Mouse (Mus musculus) cerebellum, adult 9-10 months (tissue): ENCODE measurements around the gene Epn2.
A peak's percentile ranks its signal among the peaks of the same experiment; 100 is the strongest.

Experiments used
- DNase-seq: peaks from one replicate; pipeline ENCODE4 v3.0.0; 2022

Gene Epn2

GRCm38 (mm10) chr11:61578983-61579877, at the start of gene Epn2:
Gene Epn2 (minus strand): TSS chr11:61579687.
- peak; percentile 79 for DNase-seq

GRCm38 (mm10) chr11:61626509-61626908, 47.0 kb upstream of the Epn2 start:
- no peak for DNase-seq

DNA sequence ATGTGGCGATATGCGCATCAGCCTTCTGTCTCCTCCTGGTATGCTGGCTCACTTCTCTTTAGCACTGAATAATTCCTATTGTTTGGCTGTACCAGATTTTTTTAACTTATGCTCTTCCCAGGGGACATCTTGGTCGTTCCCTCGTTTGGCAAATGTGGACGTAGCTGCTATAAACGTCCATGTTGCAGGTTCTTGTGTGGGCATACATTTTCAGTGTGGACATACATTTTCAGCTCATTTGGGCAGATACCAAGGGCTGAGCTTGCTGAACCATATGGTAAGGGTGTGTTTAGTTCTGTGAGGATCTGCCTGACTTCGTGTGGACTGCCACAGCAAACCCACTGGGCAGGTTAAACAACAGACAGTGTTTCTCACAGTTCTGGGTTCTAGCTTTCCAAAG, 45.6 kb upstream of the Epn2 start:
- DNase-seq: no peak

GRCm38 (mm10) chr11:61620762-61621161, 41.3 kb upstream of the Epn2 start:
- no peak for DNase-seq

DNA sequence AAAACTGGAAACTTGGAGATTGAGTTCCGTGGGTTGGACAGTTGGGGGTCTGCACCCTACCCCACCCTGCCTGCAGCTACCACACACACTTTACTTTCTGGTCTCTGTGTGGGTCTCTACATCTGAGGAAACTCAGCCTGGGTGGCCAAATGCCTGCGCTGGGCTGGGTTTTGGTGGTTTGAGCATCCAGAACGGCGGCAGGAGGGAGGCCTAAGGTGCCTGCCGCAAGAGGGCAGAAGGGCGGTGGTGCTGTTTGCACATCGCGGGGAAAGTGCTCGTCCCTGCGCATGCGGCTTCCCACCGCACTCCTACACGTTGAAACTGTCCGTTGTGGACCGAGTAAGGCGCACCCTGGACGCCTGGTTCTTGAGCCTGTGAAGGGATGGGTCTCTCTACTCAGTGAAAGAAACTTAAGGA, 40.8 kb upstream of the Epn2 start:
- DNase-seq: peak; percentile 91

DNA sequence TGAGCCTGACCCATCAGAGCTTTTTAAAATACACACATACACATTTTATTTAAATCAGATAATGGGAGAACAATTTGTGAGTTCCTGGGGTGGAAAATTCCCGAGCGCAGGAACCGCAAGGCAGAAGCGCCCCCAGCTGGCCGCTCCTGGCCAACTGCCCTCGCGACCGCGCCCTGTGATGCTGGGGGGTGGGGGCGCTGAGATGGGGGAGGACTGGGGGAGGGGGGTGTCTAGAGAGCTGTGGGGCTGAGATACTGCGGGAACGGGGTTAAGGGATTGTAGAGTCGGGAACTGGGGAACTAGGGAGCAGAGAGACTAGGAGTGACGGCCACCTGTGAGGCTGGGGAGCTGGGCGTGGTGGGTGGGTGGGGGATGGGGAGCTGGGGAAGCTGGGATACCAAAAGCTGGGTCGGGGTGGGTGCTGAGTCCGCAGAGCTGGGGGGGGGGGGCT, 40.3 kb upstream of the Epn2 start:
- peak; percentile 78 for DNase-seq

GRCm38 (mm10) chr11:61619356-61619755, 39.9 kb upstream of the Epn2 start:
- no peak for DNase-seq

GRCm38 (mm10) chr11:61618571-61618970, 39.1 kb upstream of the Epn2 start:
- DNase-seq: peak; percentile 22

DNA sequence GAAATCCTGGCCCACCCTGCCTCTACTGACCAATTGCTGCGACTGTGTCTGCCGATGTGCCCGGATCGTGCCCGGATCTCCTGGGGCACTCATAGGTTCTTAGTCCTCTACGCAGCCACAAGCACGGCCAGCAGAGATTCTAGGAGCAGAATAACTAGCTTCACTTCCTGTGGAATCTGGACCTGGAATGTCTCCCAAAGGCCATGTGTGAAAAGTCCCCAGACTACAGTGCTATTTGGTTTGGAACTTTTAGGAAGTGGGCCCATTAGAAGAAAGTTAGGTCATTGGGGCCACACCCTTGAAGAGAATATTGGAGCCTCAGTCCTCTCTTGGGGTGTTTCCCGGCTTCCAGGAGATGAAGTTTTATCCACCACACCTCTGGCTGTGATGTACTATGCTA, 38.6 kb upstream of the Epn2 start:
- peak; percentile 19 for DNase-seq

DNA sequence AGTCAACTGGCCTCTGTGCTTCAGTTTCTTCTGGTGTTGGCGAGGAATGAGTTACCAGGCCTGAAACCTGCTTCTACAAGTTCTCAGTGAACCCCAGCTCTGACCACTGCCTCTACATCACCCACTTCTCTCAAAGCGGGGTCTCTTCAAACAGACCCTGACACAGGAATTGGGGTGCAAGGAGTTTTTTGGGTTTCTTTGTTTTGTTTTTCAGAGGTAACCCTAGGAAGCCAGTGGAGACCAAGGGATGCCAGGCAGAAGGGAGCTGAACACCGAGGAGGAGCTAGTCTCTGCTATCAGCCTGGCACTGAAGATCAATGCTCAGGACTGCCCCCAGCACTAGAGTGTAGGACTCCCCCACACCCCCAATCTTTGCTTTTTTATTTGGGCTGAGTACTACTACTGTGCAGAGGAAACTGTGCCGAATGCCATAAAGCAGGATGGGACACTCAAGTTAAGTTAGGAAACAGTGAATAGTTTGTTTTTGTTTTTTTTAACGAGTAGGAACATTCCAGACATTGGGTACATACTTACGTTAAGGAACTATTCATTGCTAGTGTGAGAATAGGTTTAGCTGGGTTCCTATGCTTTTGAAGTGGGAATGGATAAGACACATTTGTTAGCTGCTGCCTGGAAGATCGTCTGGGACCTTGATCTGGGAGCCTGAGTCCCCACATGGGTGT, 37.9 kb upstream of the Epn2 start:
- no peak for DNase-seq

DNA sequence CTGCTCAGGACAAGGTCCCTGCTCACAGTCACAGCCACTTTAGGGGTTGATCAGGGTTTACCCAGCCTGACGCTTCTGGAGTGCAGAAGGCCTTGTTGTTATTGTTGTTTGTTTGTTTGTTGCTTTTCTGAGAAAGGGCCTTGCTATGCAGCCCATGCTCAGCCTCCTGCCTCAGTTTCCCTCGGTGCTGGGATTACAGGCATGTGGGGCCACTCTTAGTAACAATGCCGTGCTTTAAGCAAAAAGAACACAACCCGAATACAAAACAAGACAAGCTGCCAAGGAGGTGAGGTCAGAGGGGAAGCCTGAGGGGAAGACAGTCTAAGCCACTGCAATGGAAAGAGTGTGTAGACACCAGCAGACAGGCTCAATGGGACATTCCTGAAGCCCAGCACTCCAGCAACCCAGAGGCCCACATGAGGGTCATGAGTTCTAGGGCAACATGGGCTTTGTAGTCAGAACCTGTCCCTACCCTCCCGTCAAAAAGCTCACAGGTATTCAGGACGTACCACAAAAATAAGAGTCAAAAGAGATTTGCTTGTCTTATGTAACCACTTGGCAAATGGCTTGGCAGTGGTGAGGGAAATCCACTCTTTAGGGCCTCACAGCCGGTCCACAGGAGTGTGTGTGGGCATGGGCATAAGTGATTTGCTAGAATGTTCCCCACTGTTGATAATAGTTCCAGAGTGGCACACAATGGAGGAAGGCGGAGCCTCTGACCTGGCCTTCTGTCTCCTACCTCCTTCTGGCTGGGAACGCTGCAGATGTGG, 37.2 kb upstream of the Epn2 start:
- peak; percentile 16 for DNase-seq

- DNase-seq: peak; percentile 25
These were observed 36.4 kb upstream of the Epn2 start for GRCm38 (mm10) chr11:61615686-61616522.

GRCm38 (mm10) chr11:61614401-61614800, 34.9 kb upstream of the Epn2 start:
- DNase-seq: no peak

DNA sequence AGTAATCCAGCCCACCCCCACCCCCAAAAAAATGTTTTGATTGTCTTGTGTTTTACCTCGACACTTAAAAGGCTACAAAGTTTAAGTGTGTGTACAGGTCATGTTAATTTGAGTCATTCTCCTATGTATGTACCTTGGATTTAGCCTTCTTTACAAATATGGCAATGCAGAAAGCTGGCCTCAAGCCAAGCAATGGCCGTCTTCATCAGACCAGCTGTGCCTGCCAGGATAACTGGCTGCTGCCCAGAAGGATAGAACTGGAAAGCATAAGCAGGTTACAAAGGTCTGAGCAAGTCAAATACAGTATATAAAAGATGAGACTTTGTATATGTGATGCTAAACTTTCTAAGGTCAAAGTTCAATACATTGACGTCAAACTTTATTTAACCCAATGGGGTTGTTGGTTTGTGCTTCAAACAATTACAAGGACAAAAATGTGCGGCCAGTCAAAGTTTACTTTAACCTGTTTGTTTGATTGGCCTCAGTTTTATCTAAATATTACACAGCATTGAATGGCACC, 32.7 kb upstream of the Epn2 start:
- DNase-seq: no peak

GRCm38 (mm10) chr11:61611197-61611596, 31.7 kb upstream of the Epn2 start:
- DNase-seq: no peak

GRCm38 (mm10) chr11:61608072-61608471, 28.6 kb upstream of the Epn2 start:
- DNase-seq: no peak

- DNase-seq: no peak
These were observed 23.2 kb upstream of the Epn2 start for GRCm38 (mm10) chr11:61602705-61603104.

DNA sequence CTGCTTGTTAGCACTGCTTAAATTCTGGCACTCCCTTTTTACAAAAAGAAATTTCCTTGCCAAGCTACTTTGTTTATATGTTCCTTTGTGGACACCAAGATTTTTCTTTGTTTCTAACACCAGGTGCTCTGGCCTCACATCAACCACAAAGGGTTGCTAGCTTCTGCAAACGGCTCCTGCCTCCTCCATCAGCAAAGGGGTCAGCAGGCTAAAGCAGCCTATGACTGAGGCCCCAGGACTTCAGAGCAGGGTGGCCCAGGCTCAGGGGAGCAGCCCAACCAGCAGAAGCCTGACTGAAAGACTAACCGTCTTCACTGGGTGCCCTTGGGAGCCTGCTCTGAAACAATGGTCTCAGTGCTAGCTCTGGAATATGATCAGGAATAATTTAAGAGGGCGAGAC, 22.0 kb upstream of the Epn2 start:
- no peak for DNase-seq

DNA sequence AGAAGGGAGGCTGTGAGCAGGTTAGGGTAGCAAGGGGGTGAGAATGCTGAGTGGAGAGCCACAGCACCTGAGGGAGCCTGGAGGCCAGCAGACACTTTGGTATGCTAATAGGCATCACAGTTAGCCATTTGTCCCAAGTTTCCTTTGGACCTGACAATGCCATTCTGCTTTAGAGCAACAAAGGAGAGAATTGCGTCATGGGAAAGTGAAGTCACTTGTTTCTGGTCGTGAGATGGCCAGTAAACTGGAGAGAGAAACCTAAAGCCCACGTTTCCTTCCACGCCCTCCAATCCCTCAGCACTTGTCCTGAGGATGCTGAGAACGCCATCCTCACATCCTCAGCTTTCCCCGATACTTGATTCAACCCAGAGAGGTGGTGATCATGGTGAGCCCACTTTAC, 18.9 kb upstream of the Epn2 start:
- no peak for DNase-seq

DNA sequence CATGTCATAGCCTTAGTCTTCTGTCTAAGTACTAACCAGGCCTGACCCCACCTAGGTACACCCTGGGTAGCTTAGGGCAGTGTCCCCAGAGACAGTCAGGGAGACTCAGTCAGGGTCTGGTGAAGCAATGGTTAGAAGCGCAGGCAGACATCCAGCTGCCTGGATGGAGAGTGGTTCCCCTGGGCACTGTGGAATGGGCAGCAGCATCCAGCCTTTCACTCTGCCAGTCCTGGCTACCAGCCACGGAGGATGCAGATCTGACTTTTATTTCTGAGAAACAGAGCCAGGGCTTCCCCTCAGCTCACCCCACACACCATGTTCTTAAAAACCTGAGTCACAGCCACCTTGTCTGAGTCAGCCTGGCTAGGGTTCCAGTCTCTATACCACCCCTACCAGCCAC, 18.0 kb upstream of the Epn2 start:
- no peak for DNase-seq

GRCm38 (mm10) chr11:61593069-61593468, 13.6 kb upstream of the Epn2 start:
- no peak for DNase-seq

DNA sequence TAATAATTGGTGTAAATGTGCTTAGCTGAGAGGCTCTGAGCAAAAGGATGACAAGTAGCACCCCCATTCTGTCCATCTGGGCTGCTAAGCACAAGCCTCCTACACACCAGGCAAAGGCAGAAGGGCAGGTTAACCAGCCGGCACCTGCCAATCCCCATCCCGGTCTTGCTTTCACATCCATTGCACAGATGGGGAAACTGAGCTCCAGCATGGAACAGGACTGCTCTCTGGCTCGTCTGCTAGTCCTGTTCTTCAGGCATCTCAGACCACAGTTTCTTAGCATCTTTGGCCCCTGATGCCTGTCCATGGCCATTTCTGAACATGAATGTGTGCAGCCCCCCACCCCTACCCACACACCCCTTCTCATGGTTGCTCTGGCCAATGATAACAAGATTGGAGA, 12.6 kb upstream of the Epn2 start:
- DNase-seq: no peak
